11 mouse cellular contexts compared by ENCODE assay signal in genomic region chr10:116871329-116872015, GRCm38 (mm10). TPM values are rescaled to one million over a fixed set of nuclear protein-coding genes. Genes with fewer than 3 reads are reported as not detected.
DNase-seq lines count a peak whose midpoint lies in the region; ATAC-seq lines count a peak whose summit lies in the region.
"Had no signal": no experiment of that assay in that cellular context is flagged by ENCODE, and none has a peak within 500 bp of the region (broad histone marks: within the 10 kb centered on the region; RNA-seq: fewer than 3 reads in every experiment).

No protein-coding gene starts in this region.

- H3K4me1 ChIP-seq in kidney, embryonic 15.5 days, result 0 out of 2 replicates have a peak, but pooled peaks cover 10% of the 10 kb centered on the region
- no peaks in the 10 kb centered on the region for H3K4me1 ChIP-seq in hindbrain, embryonic 16.5 days (ENCODE audit: control insufficient read depth, insufficient read depth, low read depth, low read length)
- H3K4me1 ChIP-seq: midbrain, embryonic 15.5 days had no signal

- H3K27ac ChIP-seq in kidney, embryonic 15.5 days, result no peak overlapping the region
- H3K27ac ChIP-seq in hindbrain, embryonic 16.5 days (ENCODE audit: low read depth, low read length), result peak overlapping the region; percentile 44; the same call in 1 of the 2 replicates
- H3K27ac ChIP-seq: midbrain, embryonic 15.5 days had no signal

- no peak overlapping the region for H3K9ac ChIP-seq in kidney, embryonic 15.5 days
- H3K9ac ChIP-seq in hindbrain, embryonic 16.5 days (ENCODE audit: low read depth, low read length), result no peak overlapping the region
- H3K9ac ChIP-seq: midbrain, embryonic 15.5 days had no signal

- peak overlapping the region; percentile 33 for H3K4me3 ChIP-seq in kidney, embryonic 15.5 days (replicated peaks)
- H3K4me3 ChIP-seq in hindbrain, embryonic 16.5 days (ENCODE audit: low read length), result no peak overlapping the region
- H3K4me3 ChIP-seq: midbrain, embryonic 15.5 days had no signal

- DNase-seq in kidney, adult 9 months, result no peak
- peak; percentile 87 for DNase-seq in cerebellum, adult 11 months
- DNase-seq in left cerebral cortex, postnatal 4 days, result peak; percentile 80
- DNase-seq in heart, postnatal 10 days, result no peak
- DNase-seq in spleen, postnatal 4 days (ENCODE audit: low spot score in 2 of 2), result no peak
- DNase-seq: adrenal gland, postnatal 25 days; kidney, adult 2 months had no signal

- H3K4me2 ChIP-seq in kidney, embryonic 15.5 days, result peak overlapping the region; percentile 59
- no peak overlapping the region; the same call in 1 of the 2 replicates for H3K4me2 ChIP-seq in hindbrain, embryonic 16.5 days (ENCODE audit: low read length)
- H3K4me2 ChIP-seq: midbrain, embryonic 15.5 days had no signal

- H3K9me3 ChIP-seq in kidney, embryonic 15.5 days (replicated peaks), result no peaks in the 10 kb centered on the region
- no peaks in the 10 kb centered on the region for H3K9me3 ChIP-seq in hindbrain, embryonic 16.5 days (ENCODE audit: control insufficient read depth, low read length)
- H3K9me3 ChIP-seq: midbrain, embryonic 15.5 days had no signal

- intact Hi-C loops in left cerebral cortex, postnatal 4 days (cut with DNase I), result no loop called here
- intact Hi-C loops in heart, postnatal 10 days (cut with DNase I), result no loop called here

- H3K27me3 ChIP-seq in kidney, embryonic 15.5 days, result 0 out of 2 replicates have a peak, but pooled peaks cover 4% of the 10 kb centered on the region
- H3K27me3 ChIP-seq in hindbrain, embryonic 16.5 days (replicated peaks; ENCODE audit: control insufficient read depth, insufficient read depth, low read length), result no peaks in the 10 kb centered on the region
- H3K27me3 ChIP-seq: midbrain, embryonic 15.5 days had no signal

- ATAC-seq in kidney, embryonic 15.5 days (replicated peaks; ENCODE audit: low FRiP score), result peak; percentile 58; the same call in 1 of the 2 replicates
- peak; percentile 88 for ATAC-seq in hindbrain, embryonic 16.5 days
- ATAC-seq in activated CD4-positive, CD25-positive, alpha-beta regulatory T cell, adult 4 months, result no peak
- ATAC-seq: midbrain, embryonic 15.5 days had no signal

- WGBS in kidney, embryonic 15.5 days, result 45% methylated on average over 12 of the region's 12 CpGs
- WGBS in hindbrain, embryonic 16.5 days, result 70% methylated on average over 12 of the region's 12 CpGs

- H3K36me3 ChIP-seq in kidney, embryonic 15.5 days, result no peaks in the 10 kb centered on the region
- H3K36me3 ChIP-seq in hindbrain, embryonic 16.5 days (ENCODE audit: control insufficient read depth, insufficient read depth, low read length), result no peaks in the 10 kb centered on the region
- H3K36me3 ChIP-seq: midbrain, embryonic 15.5 days had no signal

RNA-seq across cellular contexts. Expression of gene Myrfl, which starts 25.2 kb away (rescaled TPM):
- 0.16 and 0.23 TPM in 2 replicates for polyA plus RNA-seq in kidney, embryonic 15.5 days (2015; fragmentation: Nextera tagmentation; extraction: Ambion mirVana)
- polyA plus RNA-seq in hindbrain, embryonic 16.5 days (2015; fragmentation: Nextera tagmentation; extraction: Ambion mirVana), result 0.11 and 0.15 TPM in 2 replicates
- total RNA-seq in left cerebral cortex, postnatal 4 days (2021), result under 1 TPM; 0.14 to 0.20 TPM
- total RNA-seq in heart, postnatal 10 days (2021), result under 1 TPM; 0.43 to 0.67 TPM
- not detected for polyA plus RNA-seq in activated CD4-positive, CD25-positive, alpha-beta regulatory T cell, adult 4 months (2017; shearing (Covaris generic))

Comparison
In these comparisons a context has a peak if more than half of its experiments do, and no peak if none do; other contexts are left out.
1. DNase-seq: peak in cerebellum, adult 11 months (single experiment) and left cerebral cortex, postnatal 4 days (single experiment); none in kidney, adult 9 months (single experiment), heart, postnatal 10 days (0 of 2) and spleen, postnatal 4 days (0 of 2).